Mouse (Mus musculus) C2C12 (cell line): ENCODE measurements around the gene Gm20388. TPM values are rescaled to one million over a fixed set of nuclear protein-coding genes. Genes with fewer than 3 reads are reported as not detected.

Experiments used
- H3K27me3 ChIP-seq: one replicate; pipeline ENCODE4 v1.6.1; 2011; ENCODE audit not compliant: control insufficient read depth, insufficient read depth, insufficient read length
- H3K36me3 ChIP-seq: one replicate; pipeline ENCODE4 v1.6.1; 2011; ENCODE audit not compliant: control insufficient read depth, insufficient read depth
- H3K4me3 ChIP-seq: one replicate; pipeline ENCODE4 v1.5.1; 2011; ENCODE audit warnings: mild to moderate bottlenecking, control low read depth; ENCODE audit not compliant: poor library complexity, insufficient read depth, severe bottlenecking
- H3K79me2 ChIP-seq: one replicate; pipeline ENCODE4 v1.6.1; 2011; ENCODE audit not compliant: control insufficient read depth, insufficient read depth
- H3K79me3 ChIP-seq: one replicate; pipeline ENCODE4 v1.6.1; 2011; ENCODE audit warnings: low read depth, control low read depth
- H3ac ChIP-seq: one replicate; pipeline ENCODE3; 2011; ENCODE audit warnings: low read depth; ENCODE audit not compliant: control insufficient read depth, insufficient read length
- CEBPB ChIP-seq: IDR thresholded peaks from one replicate; pipeline ENCODE4 v1.6.1; 2011; ENCODE audit warnings: low read depth, mild to moderate bottlenecking, control low read depth, moderate library complexity
- CTCF ChIP-seq: IDR thresholded peaks from one replicate; pipeline ENCODE4 v1.5.1; 2011; ENCODE audit not compliant: control insufficient read depth, insufficient read depth, insufficient read length
- FOSL1 ChIP-seq: IDR thresholded peaks from one replicate; pipeline ENCODE4 v1.8.0; 2011; ENCODE audit warnings: mild to moderate bottlenecking, low read length; ENCODE audit not compliant: poor library complexity, insufficient read depth, severe bottlenecking
- MAX ChIP-seq: IDR thresholded peaks from one replicate; pipeline ENCODE4 v1.6.1; 2011; ENCODE audit warnings: mild to moderate bottlenecking, control low read depth
- MYOD1 ChIP-seq: IDR thresholded peaks from one replicate; pipeline ENCODE4 v1.6.1; 2011; ENCODE audit warnings: low read depth; ENCODE audit not compliant: control insufficient read depth, insufficient read length
- MYOG ChIP-seq: IDR thresholded peaks from one replicate; pipeline ENCODE4 v1.6.1; 2011; ENCODE audit not compliant: control insufficient read depth, insufficient read length; ENCODE audit errors: extremely low read depth
- USF1 ChIP-seq: IDR thresholded peaks from one replicate; pipeline ENCODE4 v1.6.1; 2011; ENCODE audit warnings: low read depth, mild to moderate bottlenecking, control low read depth, moderate library complexity
- polyA plus RNA-seq: library from polyadenylated mRNA; unstranded; fragments of >200 nt; fragmentation: generic; extraction: Trizol; gene quantifications from one replicate; pipeline ENCODE4 v1.2.1, GENCODE M21; 2012; ENCODE audit warnings: missing spikeins

Gm20388 gene
- polyA plus RNA-seq, 1 experiment: 15.0 TPM

GRCm38 (mm10) chr8:121335684-121336083 lies 1425.0 kb downstream of the Gm20388 start:
- TF ChIP-seq MYOD1: no peak
- TF ChIP-seq FOSL1: no peak
- TF ChIP-seq CTCF: no peak
- no peak for TF ChIP-seq MAX
- no peak for TF ChIP-seq USF1
- no peak for TF ChIP-seq MYOG
- no peak for TF ChIP-seq CEBPB
- Histone ChIP-seq H3K79me2 (no peaks in the 10 kb centered on the region), H3K27me3 (peaks cover 34% of the 10 kb centered on the region), H3K79me3 (no peaks in the 10 kb centered on the region), H3ac (no peak overlapping the region), H3K4me3 (no peak overlapping the region), H3K36me3 (no peaks in the 10 kb centered on the region)

DNA sequence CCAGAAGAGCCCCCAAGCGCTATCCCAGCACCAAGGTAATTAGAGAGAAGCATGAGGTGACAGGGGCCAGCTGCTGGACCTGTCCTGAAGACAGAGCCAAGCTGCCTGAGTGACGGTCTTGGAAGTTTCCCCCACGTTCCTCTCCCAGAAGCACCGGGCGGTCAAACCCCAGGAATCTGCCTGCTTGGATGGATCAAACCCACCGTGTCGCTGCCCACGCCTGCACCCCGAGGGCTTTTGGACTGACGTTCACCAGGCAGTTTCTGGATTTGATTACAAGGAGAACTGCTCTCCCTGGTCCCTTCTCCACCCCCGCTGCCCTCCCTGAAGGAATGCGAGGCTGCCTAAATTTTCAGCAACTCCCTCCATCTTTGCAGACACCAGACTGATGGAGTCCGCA lies 1432.3 kb downstream of the Gm20388 start:
- Histone ChIP-seq H3K79me2 (no peaks in the 10 kb centered on the region), H3K27me3 (peaks cover 51% of the 10 kb centered on the region), H3ac (no peak overlapping the region), H3K36me3 (no peaks in the 10 kb centered on the region), H3K79me3 (no peaks in the 10 kb centered on the region), H3K4me3 (no peak overlapping the region)
- TF ChIP-seq CTCF: no peak
- no peak for TF ChIP-seq CEBPB
- no peak for TF ChIP-seq MYOD1
- TF ChIP-seq MYOG: no peak
- TF ChIP-seq USF1: no peak
- TF ChIP-seq FOSL1: no peak
- no peak for TF ChIP-seq MAX

- Histone ChIP-seq H3K4me3 (no peak overlapping the region), H3K79me2 (no peaks in the 10 kb centered on the region), H3ac (no peak overlapping the region), H3K27me3 (peaks cover 58% of the 10 kb centered on the region), H3K79me3 (no peaks in the 10 kb centered on the region), H3K36me3 (no peaks in the 10 kb centered on the region)
- TF ChIP-seq CEBPB: no peak
- no peak for TF ChIP-seq MAX
- TF ChIP-seq MYOD1: no peak
- TF ChIP-seq USF1: no peak
- no peak for TF ChIP-seq FOSL1
- TF ChIP-seq MYOG: no peak
- no peak for TF ChIP-seq CTCF
Observed at GRCm38 (mm10) chr8:121344486-121344885, 1433.8 kb downstream of the Gm20388 start.

DNA sequence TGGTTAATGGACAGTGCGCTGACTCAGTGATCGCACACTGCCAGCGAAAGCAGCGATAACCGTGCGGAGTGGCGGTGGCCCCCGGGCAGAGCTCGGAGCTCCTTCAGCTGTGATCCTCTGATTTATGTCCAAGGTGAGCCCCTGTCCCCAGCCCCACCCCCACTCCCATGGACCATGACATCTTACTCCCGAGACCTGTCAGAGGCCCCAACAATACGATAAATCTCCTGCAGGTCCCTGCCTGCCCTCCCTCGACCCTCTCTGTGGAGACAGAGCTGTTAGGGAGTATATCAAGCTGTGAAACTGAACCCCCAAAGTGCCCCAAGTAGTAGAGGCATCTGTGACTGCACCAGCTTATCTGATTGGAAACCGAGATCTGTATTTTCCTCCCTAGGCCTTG lies 1435.5 kb downstream of the Gm20388 start:
- H3K36me3 ChIP-seq: no peaks in the 10 kb centered on the region
- TF ChIP-seq MYOG: no peak
- no peak for TF ChIP-seq CEBPB
- TF ChIP-seq USF1: no peak
- no peak overlapping the region for H3K4me3 ChIP-seq
- H3ac ChIP-seq: no peak overlapping the region
- H3K79me2 ChIP-seq: no peaks in the 10 kb centered on the region
- no peaks in the 10 kb centered on the region for H3K79me3 ChIP-seq
- H3K27me3 ChIP-seq: peaks cover 54% of the 10 kb centered on the region

DNA sequence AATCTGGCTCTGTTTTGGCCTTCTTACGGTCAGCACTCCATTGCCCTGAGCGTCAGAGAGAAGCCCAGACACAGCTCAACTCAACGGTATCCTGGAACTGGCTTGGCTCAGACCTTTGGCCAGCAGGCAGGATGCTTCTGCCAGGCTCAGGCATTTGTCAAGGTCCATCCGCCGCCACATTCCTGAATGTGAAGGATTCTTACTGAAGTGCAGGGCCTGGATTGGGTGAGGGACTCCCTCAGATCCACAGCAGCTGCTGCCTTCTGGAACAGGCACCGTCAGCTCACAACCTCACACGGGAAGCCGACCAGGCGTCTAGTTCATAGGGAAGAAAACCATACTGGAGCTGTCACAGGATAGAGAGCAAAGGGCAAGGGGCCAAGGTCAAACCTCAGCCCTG lies 1436.2 kb downstream of the Gm20388 start:
- H3K4me3 ChIP-seq: no peak overlapping the region
- no peaks in the 10 kb centered on the region for H3K36me3 ChIP-seq
- H3ac ChIP-seq: no peak overlapping the region
- H3K79me2 ChIP-seq: no peaks in the 10 kb centered on the region
- H3K27me3 ChIP-seq: peaks cover 59% of the 10 kb centered on the region
- TF ChIP-seq MYOG (no peak), CEBPB (no peak), USF1 (no peak), CTCF (no peak), MYOD1 (no peak), FOSL1 (no peak), MAX (no peak)
- H3K79me3 ChIP-seq: no peaks in the 10 kb centered on the region

DNA sequence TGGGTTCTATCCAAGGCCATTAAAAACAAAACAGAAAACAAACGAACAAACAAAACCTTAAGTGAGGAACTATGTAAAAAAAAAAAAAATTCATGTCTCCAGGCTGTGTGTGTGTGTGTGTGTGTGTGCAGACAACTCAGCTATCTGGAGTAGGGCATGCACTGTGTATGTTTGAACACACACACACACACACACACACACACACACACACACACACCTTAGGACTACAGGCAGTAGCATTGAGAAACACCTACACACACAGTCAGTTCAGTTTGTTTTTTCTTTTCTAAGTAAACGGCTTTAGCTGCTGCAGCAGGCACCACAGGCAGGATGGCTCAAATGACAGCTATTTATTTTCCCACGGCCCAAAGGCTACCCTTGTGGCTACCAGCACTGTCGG lies 1438.4 kb downstream of the Gm20388 start:
- no peak overlapping the region for H3ac ChIP-seq
- no peak overlapping the region for H3K4me3 ChIP-seq
- peaks cover 63% of the 10 kb centered on the region for H3K27me3 ChIP-seq
- TF ChIP-seq MYOD1 (no peak), MAX (no peak), USF1 (no peak), CEBPB (no peak), MYOG (no peak), FOSL1 (no peak), CTCF (no peak)
- no peaks in the 10 kb centered on the region for H3K79me3 ChIP-seq
- no peaks in the 10 kb centered on the region for H3K36me3 ChIP-seq
- no peaks in the 10 kb centered on the region for H3K79me2 ChIP-seq
